Mouse (Mus musculus) cerebellum, postnatal 4 days (tissue): Measurements from ENCODE around the gene Dnah3.

Experiments
- DNase-seq, 2 experiments: peaks; one replicate each; pipeline ENCODE4 v3.0.0; 2022; ENCODE audit warnings: low spot score in 2 of 2, mixed read lengths in 1 of 2

Gene Dnah3

GRCm38 (mm10) chr7:119875776-119876440 is 219.2 kb downstream of the Dnah3 start:
- no peak for DNase-seq

GRCm38 (mm10) chr7:119873050-119873449 is 222.0 kb downstream of the Dnah3 start:
- no peak for DNase-seq
